Mouse (Mus musculus) left cerebral cortex, postnatal 36 days (tissue): ENCODE results near the gene Akap8. TPM values are rescaled to one million over a fixed set of nuclear protein-coding genes. Genes with fewer than 3 reads are reported as not detected.

Experiments
- DNase-seq, 2 experiments: peaks; one replicate each; pipeline ENCODE4 v3.0.0; 2021 to 2022; ENCODE audit warnings: low spot score in 2 of 2, mixed read lengths in 1 of 2
- intact Hi-C: fragments of 180-260 bp; cut with DNase I; formaldehyde crosslinking; loops from one replicate; pipeline ENCODE4 v1.15.1; 2025
- total RNA-seq, 2 experiments: library from RNA; stranded (reverse); gene quantifications; 2 replicates each; pipeline ENCODE4 v1.2.3; 2021

Gene Akap8
- total RNA-seq: 100 to 1,000 TPM in 1 of 2 experiments, 10 to 100 TPM in 1; 64.3 to 120 TPM

DNA sequence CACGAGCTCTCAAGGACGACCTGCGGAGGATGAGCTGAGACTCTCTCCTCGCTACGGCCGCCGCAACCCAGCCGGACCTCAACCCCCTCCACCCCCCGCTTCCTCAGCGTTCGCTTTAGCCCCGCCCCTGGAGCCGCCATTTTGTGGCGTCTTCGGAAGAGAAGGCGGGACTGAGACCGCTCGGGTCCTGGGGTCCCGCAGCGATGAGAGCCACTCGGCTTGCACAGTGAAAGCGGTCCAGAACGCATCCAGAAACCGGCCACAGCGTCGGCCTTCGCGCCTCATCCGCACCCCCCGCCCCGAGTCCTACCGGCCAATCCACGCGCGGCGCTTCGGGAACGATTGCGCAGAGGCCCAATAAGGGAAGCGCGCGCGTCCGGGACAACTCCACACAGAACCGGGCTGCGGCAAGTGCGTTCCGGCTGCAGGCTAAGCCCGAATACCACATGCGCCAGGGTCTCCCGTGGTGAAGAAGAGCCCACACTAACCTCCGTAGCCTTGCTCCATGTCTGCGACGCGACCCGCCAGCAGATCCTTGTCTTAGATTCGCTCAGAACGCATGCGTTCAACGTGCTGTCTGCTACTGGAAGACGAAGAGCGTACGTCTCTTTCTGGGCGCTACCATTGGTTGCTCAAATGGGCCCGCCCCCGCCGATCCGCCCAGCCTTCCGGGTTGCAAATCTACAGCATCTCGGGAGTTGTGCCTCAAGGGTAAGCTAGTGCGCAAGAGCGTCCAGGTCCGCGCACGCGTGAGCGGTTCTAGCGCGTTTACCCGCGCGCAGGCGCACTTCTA is at the start of gene Akap8:
TSS of gene Akap8 (minus strand) at position 642 of the 793 bp plus-strand sequence.
- intact Hi-C loops: loop anchor here (2.0 kb wide), 2 partner anchors 36 to 68 kb away; partner anchors contain the start of genes Brd4 and Wiz
- DNase-seq: peak; percentile 99

DNA sequence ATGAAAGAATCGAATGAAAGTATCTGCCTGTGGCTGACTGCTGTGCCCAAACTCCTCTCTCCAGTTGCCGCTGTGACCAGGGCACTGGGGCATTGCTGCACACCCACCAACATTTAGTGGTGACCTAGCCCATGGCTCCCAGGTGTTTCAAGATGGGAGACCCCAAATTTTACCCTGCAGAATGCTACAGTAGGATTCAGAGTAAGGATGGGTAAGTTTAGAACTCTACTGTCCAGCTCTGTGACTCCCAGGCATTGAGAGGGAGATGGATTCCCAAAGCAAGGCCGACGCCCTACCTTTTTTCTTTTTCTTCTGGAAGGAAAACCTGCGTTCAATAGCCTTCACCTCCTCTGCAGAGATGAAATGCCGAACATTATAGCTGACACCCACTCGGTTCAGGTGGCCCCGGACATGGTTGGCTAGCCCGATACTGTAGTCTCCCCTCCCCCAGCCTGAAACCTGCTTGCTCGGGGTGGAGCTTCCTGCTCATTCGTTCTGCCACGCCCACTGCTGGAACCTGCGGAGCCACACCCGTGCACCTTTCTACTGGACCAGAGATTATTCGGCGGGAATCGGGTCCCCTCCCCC is 48.0 kb upstream of the Akap8 start:
- DNase-seq: no peak
- intact Hi-C loops: no loop called here

DNA sequence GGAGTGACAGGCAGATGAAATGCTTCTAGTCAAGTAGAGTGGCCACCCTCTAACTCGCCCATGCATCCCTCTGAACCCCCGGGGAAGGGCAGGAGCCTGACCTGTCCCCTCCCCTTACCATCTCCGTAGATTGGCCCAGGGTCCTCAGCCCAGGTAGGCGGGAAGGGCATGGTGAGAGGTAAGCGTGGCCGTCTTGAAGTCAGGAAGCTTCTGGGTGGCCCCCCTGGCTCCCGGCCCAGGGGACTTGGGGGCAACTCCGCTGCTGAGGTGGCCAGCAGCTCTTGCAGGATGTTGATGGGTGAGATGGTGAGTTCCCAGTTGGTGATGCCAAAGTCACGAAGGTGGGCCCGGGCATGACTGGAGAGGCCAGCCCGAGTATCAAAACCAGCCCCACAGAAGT is 46.7 kb upstream of the Akap8 start:
- intact Hi-C loops: no loop called here
- no peak for DNase-seq

DNA sequence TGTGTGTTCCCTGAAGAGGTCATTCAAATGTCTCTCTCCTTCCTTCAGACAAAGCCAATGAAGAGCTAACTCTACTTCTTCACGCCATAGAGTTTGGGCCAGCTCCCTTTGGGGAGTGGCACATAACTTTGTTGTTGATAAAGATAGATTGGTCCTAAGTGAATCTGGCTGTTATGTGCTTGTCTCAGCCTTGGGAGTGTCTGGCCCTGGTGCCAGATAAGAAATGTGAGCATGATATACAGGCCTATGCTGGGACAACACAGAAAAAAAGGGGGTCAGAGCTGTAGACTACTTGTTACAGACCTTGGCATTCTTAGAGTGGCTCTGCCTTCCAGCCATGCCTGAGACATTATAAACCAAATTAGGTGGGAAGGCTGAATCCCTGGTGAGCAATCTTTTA is 44.3 kb upstream of the Akap8 start:
- intact Hi-C loops: no loop called here
- no peak for DNase-seq

DNA sequence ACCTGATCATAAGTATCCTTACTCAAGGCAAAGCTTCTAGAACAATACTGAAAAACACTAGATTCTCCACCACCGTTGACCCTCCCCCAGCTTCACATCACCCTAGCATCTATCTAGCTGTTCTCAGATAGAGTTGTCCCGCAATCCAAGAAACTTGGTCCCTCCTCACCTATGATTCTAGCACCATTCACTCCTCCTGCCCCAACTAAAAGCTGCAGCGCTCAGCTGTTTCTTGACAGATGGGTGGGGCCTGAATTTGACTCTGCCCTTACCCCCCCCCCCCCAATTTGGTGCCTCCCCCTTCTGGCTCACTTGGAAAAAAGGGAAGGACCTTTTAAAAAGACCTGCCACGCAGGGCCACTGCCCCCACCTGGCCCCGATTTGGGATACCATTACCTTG is 43.8 kb upstream of the Akap8 start:
- intact Hi-C loops: no loop called here
- DNase-seq: no peak

DNA sequence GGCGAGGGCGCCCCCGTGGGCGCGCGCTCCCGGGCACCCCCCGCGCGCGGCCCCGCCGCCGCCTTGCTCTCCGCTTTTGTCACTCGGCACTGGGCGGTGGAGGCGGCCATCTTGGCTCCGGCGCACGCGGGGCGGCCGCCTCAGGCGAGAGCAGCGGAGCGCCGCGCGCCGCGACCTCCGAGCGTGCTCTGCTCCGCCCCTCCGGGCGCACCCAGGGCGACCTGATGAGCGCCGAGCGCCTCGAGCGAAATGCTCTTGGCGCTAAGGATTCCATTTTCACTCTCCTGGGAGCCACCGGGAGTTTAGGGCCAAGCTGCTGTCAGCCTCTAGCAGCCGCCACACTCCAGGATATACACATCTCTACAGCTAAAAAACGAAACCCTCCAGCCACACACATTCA is 43.3 kb upstream of the Akap8 start:
- DNase-seq: peak; percentile 86 to 91
- intact Hi-C loops: no loop called here

DNA sequence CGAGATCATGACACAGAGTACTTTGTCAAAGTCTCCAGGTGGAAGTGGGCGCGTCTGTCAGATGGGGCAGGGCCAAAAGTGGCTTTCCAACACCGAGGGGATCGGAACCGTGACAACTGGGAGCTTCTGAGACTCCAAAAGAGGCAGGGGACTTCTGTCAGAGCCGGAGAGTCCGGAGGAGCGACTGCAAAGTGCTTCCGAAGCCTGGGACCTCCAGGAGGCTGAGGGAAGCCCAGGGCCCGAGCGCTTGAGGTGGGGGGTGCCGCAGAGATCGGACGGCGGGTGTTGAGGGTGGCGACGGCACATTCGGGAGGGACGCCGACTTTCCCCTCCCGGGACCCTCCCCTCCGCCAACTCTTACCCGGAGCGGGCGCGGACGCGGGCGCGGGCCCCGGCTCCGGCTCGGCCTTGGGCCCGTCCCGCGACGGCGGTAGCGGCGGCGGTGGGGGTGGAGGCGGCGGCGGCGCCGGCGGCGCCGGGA is 42.8 kb upstream of the Akap8 start:
- peak in 1 of 2 experiments; percentile 42 for DNase-seq
- intact Hi-C loops: loop anchor here (2.0 kb wide), 1 partner anchor 19 kb away; no protein-coding TSS in a partner anchor

DNA sequence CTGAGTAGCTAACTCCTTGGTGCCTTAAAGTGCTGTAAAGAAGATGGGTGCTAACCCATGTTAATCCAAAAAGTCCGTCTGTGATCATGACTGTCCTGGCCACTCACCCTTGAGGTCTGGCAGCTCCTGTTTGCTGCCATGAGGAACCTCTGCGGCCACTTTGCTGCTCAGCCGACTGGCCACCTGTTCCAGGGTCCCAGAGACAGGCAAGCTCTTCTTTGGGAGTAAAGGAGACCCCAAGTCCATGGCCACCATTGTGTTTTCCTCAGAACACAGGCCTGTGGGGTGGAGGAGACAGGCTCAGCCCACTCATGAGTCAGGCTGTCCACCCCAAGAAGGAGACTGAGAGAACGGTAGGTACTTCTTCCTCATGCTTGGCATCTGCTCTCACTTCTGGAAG is 41.6 kb upstream of the Akap8 start:
- no peak for DNase-seq
- intact Hi-C loops: loop anchor here (2.0 kb wide), 1 partner anchor 20 kb away; no protein-coding TSS in a partner anchor

DNA sequence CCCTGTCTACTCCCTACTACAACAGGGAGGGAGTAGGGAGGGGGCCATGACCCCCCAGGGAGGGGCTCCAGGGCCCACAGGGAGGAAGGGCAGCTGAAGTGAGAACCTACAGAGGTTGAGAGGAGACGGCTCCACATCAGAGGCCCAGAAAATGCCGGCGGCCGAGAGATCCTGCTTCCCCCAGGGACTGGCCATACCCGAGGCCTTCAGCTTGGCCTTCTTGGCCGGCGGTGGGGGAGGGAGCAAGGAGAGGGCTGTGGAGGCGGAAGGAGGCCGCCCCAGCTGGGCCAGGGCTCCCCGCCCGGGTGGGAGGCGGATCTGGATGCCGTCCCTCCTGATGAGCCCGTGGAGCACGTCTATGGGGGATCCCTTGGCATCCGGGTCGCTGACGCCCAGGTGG is 38.9 kb upstream of the Akap8 start:
- no peak for DNase-seq

DNA sequence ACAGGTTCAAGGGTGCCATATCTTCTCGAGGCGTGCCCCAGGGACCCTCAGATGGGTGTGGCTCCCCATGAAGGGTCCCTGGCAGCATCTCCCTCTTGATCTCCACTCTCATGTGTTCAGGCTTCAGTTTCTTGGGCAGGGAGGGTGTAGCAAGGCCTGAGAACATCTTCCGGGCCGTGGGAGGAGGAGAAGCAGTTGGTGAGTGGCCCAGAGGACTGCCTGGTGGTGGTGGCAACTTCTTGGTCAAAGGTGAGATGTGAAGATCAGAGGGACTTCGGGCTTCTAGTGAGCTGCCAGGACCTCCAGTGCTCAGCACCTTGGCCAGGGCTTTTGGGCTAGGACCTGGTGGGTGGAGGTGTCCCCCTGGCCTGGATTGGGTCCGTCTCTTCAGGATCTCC is 37.9 kb upstream of the Akap8 start:
- DNase-seq: no peak
- intact Hi-C loops: no loop called here

More for the DNA sequence above, 38.9 kb upstream of the Akap8 start:
- intact Hi-C loops: no loop called here

DNA sequence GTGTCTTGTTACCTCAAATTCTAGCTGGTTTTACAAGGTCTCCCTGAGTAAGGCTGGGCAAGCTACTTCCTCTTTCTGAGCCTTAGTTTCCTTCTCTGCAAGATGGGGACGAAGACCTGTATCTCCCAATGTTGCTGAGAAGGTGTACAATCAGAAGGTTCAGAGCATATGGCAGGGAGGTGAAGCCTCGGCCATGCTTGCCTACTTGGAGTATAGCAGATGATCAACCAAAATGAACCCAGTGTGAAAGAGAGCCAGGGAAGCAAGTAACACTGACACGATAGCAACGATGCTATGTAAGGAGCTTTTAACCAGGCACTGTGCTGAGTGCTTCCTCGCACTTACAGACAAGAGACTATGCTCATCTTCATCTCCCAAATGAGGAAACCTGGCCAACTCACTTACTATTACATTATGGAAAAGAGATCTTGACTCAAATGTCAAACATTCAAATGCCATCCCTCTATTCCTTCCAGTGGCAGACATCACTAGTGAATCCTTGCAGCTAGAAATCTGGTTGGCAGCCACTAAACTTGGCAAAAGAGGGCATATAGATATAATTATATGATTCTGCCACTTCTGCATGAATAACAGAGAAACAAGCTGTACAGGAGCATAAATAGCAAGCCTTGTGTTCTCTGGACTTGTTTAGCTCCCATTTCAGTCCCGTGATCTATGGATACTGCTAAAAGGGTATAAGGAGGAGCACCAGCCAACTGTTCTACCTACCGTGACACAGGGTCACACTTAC is 37.3 kb upstream of the Akap8 start:
- no peak for DNase-seq
- intact Hi-C loops: no loop called here

DNA sequence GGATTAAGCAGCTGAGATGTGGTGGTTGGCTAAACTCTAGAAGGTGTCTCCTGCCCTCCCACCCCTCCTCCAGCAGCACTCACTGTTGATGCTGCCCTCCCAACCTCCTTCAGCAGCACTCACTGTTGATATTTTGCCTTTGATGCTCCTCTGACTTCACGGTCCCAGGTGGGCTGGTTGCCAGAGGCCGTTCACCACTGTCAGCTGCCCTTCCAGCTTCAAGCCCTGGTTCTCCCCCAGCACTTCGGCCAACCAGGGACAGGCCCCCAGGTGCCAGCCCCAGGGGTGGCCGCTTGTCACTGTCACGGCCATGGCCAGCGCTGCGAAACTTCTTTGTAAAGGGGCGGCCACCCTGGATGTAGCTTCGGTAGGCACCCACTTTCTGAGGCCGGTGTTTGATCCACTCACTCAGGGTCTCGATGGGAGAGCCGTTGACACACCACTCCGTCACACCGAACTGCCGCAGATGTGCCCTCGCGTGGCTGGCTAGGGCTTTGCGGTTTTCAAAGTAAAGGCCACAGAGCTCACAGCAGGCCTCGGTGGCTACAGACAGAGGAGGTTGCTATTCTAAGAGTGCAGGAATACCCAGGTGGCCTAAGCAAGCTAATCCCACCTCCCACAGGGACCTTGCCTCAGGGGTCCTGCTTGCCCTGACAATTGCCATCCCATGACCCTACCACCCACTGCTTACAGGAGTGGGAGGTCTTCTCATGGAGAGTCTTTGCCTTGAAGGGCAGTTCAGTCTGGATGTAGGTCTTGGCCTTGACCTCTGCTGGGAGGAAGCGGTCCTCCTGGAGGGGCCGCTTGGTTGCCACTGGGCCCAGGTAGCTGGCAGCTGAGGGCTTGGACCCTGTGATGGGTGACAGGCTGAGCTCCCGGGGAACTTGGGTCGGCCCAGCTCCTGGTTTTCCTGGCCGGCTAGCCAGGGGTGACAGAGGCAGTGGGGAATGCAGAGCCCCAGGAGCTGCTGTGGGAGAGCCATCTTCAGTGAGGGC is 36.0 kb upstream of the Akap8 start:
- intact Hi-C loops: no loop called here
- DNase-seq: no peak

DNA sequence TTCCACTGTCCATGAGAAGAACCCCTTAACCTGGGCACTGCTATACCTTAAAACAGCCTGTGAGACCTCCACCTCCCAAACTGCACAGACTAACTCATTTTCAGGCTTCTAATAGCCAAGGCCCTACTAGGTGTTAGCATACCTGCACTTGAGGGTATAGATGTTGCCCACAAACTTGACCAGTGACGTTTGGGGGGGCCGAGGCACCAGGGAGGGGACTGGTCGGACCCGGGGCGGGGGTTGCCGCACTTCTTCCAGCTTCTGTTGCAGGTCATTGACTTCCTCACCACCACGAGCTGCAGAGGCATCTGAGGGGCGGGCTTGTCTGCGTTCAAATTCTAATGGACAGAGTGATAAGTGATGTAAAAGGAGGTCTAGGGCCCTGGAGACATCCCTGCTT is 35.2 kb upstream of the Akap8 start:
- DNase-seq: no peak
- intact Hi-C loops: no loop called here

DNA sequence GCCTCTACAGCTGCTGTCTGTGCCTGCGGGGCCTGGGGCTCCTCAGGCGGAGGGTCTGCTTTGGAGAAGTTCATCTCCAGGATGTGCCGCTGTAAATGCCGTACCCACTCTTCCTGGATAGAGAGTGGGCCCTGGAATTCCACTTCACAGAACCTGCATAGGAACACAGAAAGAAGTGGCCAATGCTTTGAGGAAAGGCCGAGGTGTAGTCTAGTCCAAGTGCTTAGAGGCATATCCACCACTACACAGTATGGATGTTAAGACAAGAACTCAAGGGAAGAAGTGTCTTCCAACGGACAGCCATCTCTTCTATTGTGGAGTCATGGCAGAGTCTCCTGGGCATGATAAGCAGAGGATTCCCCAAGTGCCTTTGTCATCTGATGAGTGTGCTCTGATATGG is 34.0 kb upstream of the Akap8 start:
- intact Hi-C loops: no loop called here
- no peak for DNase-seq

DNA sequence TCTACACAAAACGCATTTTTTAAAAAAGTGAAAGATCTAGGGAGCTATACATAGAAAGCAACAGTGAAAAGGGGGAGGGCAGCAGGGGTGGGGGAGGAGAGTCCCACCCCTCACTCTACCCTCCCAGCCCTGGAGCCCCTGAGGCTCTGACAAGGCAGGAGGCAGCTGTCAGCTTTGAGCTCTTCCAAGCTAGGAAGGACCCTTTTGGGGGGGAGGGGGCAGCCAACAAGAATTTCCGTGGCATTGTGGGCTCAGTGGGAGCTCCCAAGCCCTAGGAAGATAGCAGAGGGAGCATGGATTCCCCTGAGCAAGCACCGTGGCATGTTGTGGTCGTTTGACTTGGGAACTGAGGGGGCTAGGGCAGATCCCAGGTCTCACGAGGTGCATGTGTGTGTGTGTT is 33.2 kb upstream of the Akap8 start:
- intact Hi-C loops: no loop called here
- DNase-seq: no peak

DNA sequence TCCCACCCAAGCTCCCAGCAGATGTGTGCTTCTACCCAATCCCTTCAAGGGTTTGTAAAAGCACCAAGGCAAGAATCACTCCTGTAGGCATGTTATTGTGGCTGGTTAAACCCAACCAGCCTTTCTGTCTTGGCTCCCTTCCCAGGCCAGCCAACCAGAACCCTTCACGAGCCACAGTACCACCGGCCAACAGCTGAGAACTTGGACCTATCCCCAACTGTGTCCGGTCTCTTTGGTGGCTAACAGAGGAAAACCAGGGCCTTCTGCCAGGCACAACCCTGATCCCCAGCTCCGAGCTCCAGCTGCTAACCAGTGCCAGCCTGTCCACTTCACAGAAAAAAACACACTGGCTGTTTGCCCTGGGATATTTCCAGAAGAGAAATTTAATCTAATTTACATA is 32.7 kb upstream of the Akap8 start:
- intact Hi-C loops: no loop called here
- peak; percentile 49 to 63 for DNase-seq

DNA sequence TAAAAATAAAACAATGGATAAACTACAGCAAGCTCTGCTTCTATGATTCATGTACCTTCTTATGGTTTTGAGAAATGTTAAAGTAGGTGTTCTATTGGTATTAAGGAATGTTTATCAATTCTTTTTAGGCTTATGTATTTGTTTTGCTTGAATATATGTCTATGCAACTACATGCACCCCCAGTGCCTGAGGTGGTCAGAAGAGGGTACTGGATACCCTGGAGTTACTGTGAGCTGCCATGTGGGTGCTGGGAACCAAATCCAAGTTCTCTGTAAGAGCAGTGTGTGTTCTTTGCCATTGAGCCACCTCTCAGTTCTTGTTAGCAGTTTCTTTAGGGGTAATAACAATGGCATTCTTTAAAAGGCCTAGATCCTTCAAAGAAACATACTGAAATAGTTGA is 30.7 kb upstream of the Akap8 start:
- intact Hi-C loops: no loop called here
- no peak for DNase-seq

DNA sequence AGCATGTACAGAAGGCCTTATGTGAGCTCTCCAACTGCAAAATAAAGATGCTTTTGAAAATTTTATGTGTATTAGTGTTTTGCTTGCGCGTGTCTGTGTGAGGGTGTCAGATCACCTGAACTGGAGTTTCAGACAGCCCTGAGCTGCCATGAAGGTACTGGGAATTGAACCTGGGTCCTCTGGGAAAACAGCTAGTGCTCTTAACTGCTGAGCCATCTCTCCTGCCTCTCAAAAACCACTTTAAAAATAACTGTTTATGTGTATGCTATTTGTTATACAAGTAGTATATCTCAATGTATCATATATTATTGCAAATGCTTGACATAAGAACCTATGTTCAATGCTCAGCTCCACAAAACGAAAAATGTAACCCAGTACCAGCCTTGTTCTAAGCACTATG is 30.2 kb upstream of the Akap8 start:
- DNase-seq: no peak
- intact Hi-C loops: no loop called here

DNA sequence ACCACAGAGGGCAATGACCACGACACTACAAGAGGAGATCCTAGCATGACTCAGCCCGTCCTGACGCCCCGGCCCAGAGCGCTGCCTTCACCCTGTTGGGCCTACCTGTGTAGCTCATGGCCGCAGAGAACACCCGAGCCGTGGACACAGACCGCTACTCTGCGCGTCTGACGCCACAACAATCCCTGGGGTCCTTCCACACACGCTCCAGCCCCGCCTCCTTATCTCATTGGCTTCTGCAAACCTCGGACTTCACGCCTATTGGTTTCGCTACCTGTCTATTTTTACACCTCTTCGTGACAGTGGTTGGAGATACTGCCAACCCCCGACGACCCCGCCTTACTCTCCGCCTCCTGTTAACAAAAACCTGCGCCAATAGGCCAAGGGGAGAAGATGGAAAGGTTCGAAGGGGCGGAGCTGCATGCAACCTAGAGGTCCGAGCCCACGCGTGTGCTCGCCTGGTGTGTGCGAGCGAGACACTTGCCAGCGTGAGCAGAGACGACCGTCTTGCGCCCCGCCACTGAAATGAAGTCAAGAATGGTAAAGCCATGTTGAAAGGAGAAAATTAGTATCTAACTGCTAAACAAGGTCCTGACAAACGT is 29.4 kb upstream of the Akap8 start, which contains the start of gene Akap8l:
TSS of gene Akap8l (minus strand) at position 226 of the 602 bp plus-strand sequence.
- intact Hi-C loops: no loop called here

More for the DNA sequence above, 29.4 kb upstream of the Akap8 start, which contains the start of gene Akap8l:
- DNase-seq: peak; percentile 97 to 98
